Mouse (Mus musculus): ENCODE measurements around the gene Card19.

Gene Card19

GRCm38 (mm10) chr13:49193650-49194049, 22.2 kb downstream of the Card19 start:
- no peak for DNase-seq (ENCODE audit: low spot score)

- no peak for DNase-seq (ENCODE audit: low spot score)
Measured at GRCm38 (mm10) chr13:49192156-49192855, 23.5 kb downstream of the Card19 start.

GRCm38 (mm10) chr13:49191673-49192035, 24.2 kb downstream of the Card19 start:
- DNase-seq (ENCODE audit: low spot score): no peak

- DNase-seq (ENCODE audit: low spot score): no peak
Measured at GRCm38 (mm10) chr13:49190876-49191672, 24.8 kb downstream of the Card19 start.

GRCm38 (mm10) chr13:49189970-49190870, 25.6 kb downstream of the Card19 start:
- no peak for DNase-seq (ENCODE audit: low spot score)

- no peak for DNase-seq (ENCODE audit: low spot score)
Measured at GRCm38 (mm10) chr13:49188966-49189360, 26.9 kb downstream of the Card19 start.

GRCm38 (mm10) chr13:49188219-49188965, 27.4 kb downstream of the Card19 start:
- DNase-seq (ENCODE audit: low spot score): no peak

- DNase-seq (ENCODE audit: low spot score): peak; percentile 74
Measured at GRCm38 (mm10) chr13:49187288-49188218, 28.3 kb downstream of the Card19 start, which contains the start of gene Ninj1. Ninj1 (plus strand) TSS chr13:49187485.

GRCm38 (mm10) chr13:49186798-49187287, 29.0 kb downstream of the Card19 start:
- DNase-seq (ENCODE audit: low spot score): no peak

- no peak for DNase-seq (ENCODE audit: low spot score)
Measured at GRCm38 (mm10) chr13:49183646-49184045, 32.2 kb downstream of the Card19 start.

GRCm38 (mm10) chr13:49183161-49183560, 32.7 kb downstream of the Card19 start:
- DNase-seq (ENCODE audit: low spot score): no peak

GRCm38 (mm10) chr13:49181411-49181984, 34.3 kb downstream of the Card19 start:
- DNase-seq (ENCODE audit: low spot score): no peak

GRCm38 (mm10) chr13:49180691-49181090, 35.1 kb downstream of the Card19 start:
- no peak for DNase-seq (ENCODE audit: low spot score)

GRCm38 (mm10) chr13:49180274-49180673, 35.6 kb downstream of the Card19 start:
- no peak for DNase-seq (ENCODE audit: low spot score)

GRCm38 (mm10) chr13:49178839-49179585, 36.8 kb downstream of the Card19 start:
- no peak for DNase-seq (ENCODE audit: low spot score)

GRCm38 (mm10) chr13:49175509-49175908, 40.3 kb downstream of the Card19 start:
- no peak for DNase-seq (ENCODE audit: low spot score)

- peak; percentile 61 for DNase-seq (ENCODE audit: low spot score)
Measured at GRCm38 (mm10) chr13:49172971-49173596, 42.8 kb downstream of the Card19 start.

GRCm38 (mm10) chr13:49172335-49172734, 43.5 kb downstream of the Card19 start:
- no peak for DNase-seq (ENCODE audit: low spot score)

- no peak for DNase-seq (ENCODE audit: low spot score)
Measured at GRCm38 (mm10) chr13:49171729-49172128, 44.1 kb downstream of the Card19 start.
